8 mouse cellular contexts compared by ENCODE assay signal in the genomic region with DNA sequence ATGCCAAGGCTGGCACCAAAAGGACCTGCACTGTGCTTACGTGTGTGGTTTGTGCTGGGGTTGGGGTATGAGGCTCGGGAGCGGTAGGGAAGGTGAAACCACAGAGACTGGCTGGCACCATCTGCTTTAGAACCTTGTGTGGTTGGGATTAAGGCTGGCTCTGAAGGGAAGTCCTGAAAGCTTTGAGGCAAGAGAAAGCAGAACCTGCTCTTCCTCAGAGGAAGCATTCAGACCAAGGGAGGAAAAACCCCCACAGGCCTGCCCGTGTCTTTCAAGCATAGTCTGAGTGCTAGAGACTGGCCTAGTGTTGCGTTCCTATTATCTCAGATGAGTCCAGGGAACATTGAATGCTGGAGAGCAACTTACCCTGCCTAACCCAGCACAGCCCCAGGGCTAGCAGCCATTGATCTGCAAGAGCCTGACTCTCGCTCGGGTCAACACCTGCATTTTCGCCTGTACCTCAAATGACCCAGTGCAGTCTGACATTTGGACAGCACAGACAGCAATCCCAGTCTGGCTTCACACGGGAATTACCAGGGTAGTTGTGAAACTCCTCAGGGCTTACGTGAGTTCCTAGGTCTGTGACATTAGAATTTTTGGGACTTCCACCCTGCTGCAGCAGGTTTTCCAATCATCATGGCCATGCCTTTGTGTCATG. TPM values are rescaled to one million over a fixed set of nuclear protein-coding genes. Genes with fewer than 3 reads are reported as not detected.
DNase-seq lines count a peak whose midpoint lies in the region; ATAC-seq lines count a peak whose summit lies in the region.

No protein-coding gene starts in this region.

- H3K27me3 ChIP-seq in forebrain, embryonic 16.5 days (replicated peaks; ENCODE audit: control insufficient read depth, insufficient read depth, low read length) = no peaks in the 10 kb centered on the region

- 85% methylated on average over 10 of the region's 10 CpGs for WGBS in forebrain, embryonic 16.5 days

- no peaks in the 10 kb centered on the region for H3K36me3 ChIP-seq in forebrain, embryonic 16.5 days (ENCODE audit: control insufficient read depth, insufficient read depth)

- intact Hi-C loops in gastrocnemius, postnatal 14 days (cut with DNase I; ENCODE audit: low total_unique reads) = no loop called here

- peak; percentile 26 for DNase-seq in gastrocnemius, postnatal 14 days
- no peak for DNase-seq in gastrocnemius, postnatal 10 days
- peak; percentile 19 to 37 for DNase-seq in B cell, adult 2 months
- DNase-seq in lung, postnatal 36 days = peak; percentile 47
- DNase-seq in urinary bladder, postnatal 25 days (ENCODE audit: low spot score) = no peak
- no peak for DNase-seq in MN1 (ENCODE audit: low spot score)
- no peak for DNase-seq in frontal cortex, postnatal 10 days (ENCODE audit: low spot score in 2 of 2)

- peak overlapping the region; percentile 49 for H3K4me2 ChIP-seq in forebrain, embryonic 16.5 days (ENCODE audit: low read length)

- H3K4me3 ChIP-seq in forebrain, embryonic 16.5 days (replicated peaks; ENCODE audit: low read length) = no peak overlapping the region

- H3K9me3 ChIP-seq in forebrain, embryonic 16.5 days (ENCODE audit: control insufficient read depth, low read length) = no peaks in the 10 kb centered on the region

- peaks cover 23% of the 10 kb centered on the region for H3K4me1 ChIP-seq in forebrain, embryonic 16.5 days (replicated peaks; ENCODE audit: control insufficient read depth, insufficient read depth, low read length)

- peak overlapping the region; percentile 73 for H3K27ac ChIP-seq in forebrain, embryonic 16.5 days (ENCODE audit: low read length)

- 0 out of 2 replicates have a peak, but pooled peaks have one; percentile 2 for ATAC-seq in forebrain, embryonic 16.5 days

- peak overlapping the region; percentile 58; the same call in 1 of the 2 replicates for H3K9ac ChIP-seq in forebrain, embryonic 16.5 days (replicated peaks; ENCODE audit: low read depth, low read length)

RNA-seq across cellular contexts. Expression of a gene that starts 0.5 kb away (rescaled TPM):
- total RNA-seq in gastrocnemius, postnatal 14 days (2021) = 1 to 10 TPM; 5.9 to 6.5 TPM
- total RNA-seq in gastrocnemius, postnatal 10 days (2021) = 1 to 10 TPM; 3.9 to 5.0 TPM
- polyA plus RNA-seq in forebrain, embryonic 16.5 days (2015; fragmentation: Nextera tagmentation; extraction: Ambion mirVana) = 3.0 and 3.3 TPM in 2 replicates

RNA-seq across cellular contexts. Expression of a gene that starts 51.6 kb away (rescaled TPM):
- total RNA-seq in gastrocnemius, postnatal 14 days (2021) = 10 to 100 TPM in 1 of 2 experiments, 1 to 10 TPM in 1; 7.3 to 13.6 TPM
- total RNA-seq in gastrocnemius, postnatal 10 days (2021) = 10 to 100 TPM; 10.4 to 11.5 TPM
- polyA plus RNA-seq in forebrain, embryonic 16.5 days (2015; fragmentation: Nextera tagmentation; extraction: Ambion mirVana) = 14.4 and 18.2 TPM in 2 replicates

Comparison
In these comparisons a context has a peak if more than half of its experiments do, and no peak if none do; other contexts are left out.
1. DNase-seq: peak in gastrocnemius, postnatal 14 days (single experiment), B cell, adult 2 months (2 of 2) and lung, postnatal 36 days (single experiment); none in gastrocnemius, postnatal 10 days (single experiment), urinary bladder, postnatal 25 days (single experiment), MN1 (single experiment) and frontal cortex, postnatal 10 days (0 of 2).